Mouse (Mus musculus): ENCODE measurements around the gene Zcchc24. TPM values are rescaled to one million over a fixed set of nuclear protein-coding genes. Genes with fewer than 3 reads are reported as not detected.

Zcchc24 gene
- polyA plus RNA-seq, 1 experiment from 2014 or later: 19.3 TPM

GRCm38 (mm10) chr14:25741840-25742367 lies 26.9 kb downstream of the Zcchc24 start:
- no peaks in the 10 kb centered on the region for H3K27me3 ChIP-seq (replicated peaks; ENCODE audit: insufficient read depth, low read length)
- DNase-seq (ENCODE audit: low spot score): no peak
- H3K4me2 ChIP-seq (replicated peaks; ENCODE audit: low read depth, low read length): no peak overlapping the region
- peak; percentile 34 for TF ChIP-seq CTCF (IDR thresholded peaks at IDR 0.05)
- TF ChIP-seq EP300 (IDR thresholded peaks at IDR 0.05): no peak
- H3K9ac ChIP-seq (replicated peaks; ENCODE audit: low read depth): no peak overlapping the region
- H3K4me3 ChIP-seq (ENCODE audit: low read depth, low read length): no peak overlapping the region
- no peak for ATAC-seq
- peaks cover 11% of the 10 kb centered on the region; the same call in 1 of the 2 replicates for H3K4me1 ChIP-seq (ENCODE audit: insufficient read depth, low read depth, low read length)
- H3K27ac ChIP-seq (ENCODE audit: low read length): no peak overlapping the region
- H3K9me3 ChIP-seq (ENCODE audit: low read length): no peaks in the 10 kb centered on the region
- no peaks in the 10 kb centered on the region for H3K36me3 ChIP-seq (ENCODE audit: insufficient read depth, low read length)
- WGBS: 61% methylated on average over 5 of the region's 5 CpGs

GRCm38 (mm10) chr14:25741211-25741610 lies 27.6 kb downstream of the Zcchc24 start:
- no peak overlapping the region for H3K9ac ChIP-seq (replicated peaks; ENCODE audit: low read depth)
- no peaks in the 10 kb centered on the region for H3K36me3 ChIP-seq (ENCODE audit: insufficient read depth, low read length)
- ATAC-seq (no peak), DNase-seq (ENCODE audit: low spot score) (no peak)
- TF ChIP-seq CTCF (IDR thresholded peaks at IDR 0.05) (no peak), EP300 (IDR thresholded peaks at IDR 0.05) (no peak)
- no peak overlapping the region for H3K4me3 ChIP-seq (ENCODE audit: low read depth, low read length)
- H3K4me2 ChIP-seq (replicated peaks; ENCODE audit: low read depth, low read length): no peak overlapping the region
- no peak overlapping the region for H3K27ac ChIP-seq (ENCODE audit: low read length)
- WGBS: 70% methylated on average over 3 of the region's 3 CpGs
- peaks cover 18% of the 10 kb centered on the region; the same call in 1 of the 2 replicates for H3K4me1 ChIP-seq (ENCODE audit: insufficient read depth, low read depth, low read length)
- H3K27me3 ChIP-seq (replicated peaks; ENCODE audit: insufficient read depth, low read length): no peaks in the 10 kb centered on the region
- no peaks in the 10 kb centered on the region for H3K9me3 ChIP-seq (ENCODE audit: low read length)

GRCm38 (mm10) chr14:25739957-25740565 lies 28.8 kb downstream of the Zcchc24 start:
- Histone ChIP-seq H3K36me3 (ENCODE audit: insufficient read depth, low read length) (no peaks in the 10 kb centered on the region), H3K4me1 (ENCODE audit: insufficient read depth, low read depth, low read length) (peaks cover 27% of the 10 kb centered on the region; the same call in 1 of the 2 replicates), H3K27me3 (replicated peaks; ENCODE audit: insufficient read depth, low read length) (no peaks in the 10 kb centered on the region), H3K9ac (replicated peaks; ENCODE audit: low read depth) (no peak overlapping the region), H3K4me2 (replicated peaks; ENCODE audit: low read depth, low read length) (no peak overlapping the region), H3K9me3 (ENCODE audit: low read length) (no peaks in the 10 kb centered on the region), H3K27ac (ENCODE audit: low read length) (no peak overlapping the region), H3K4me3 (ENCODE audit: low read depth, low read length) (no peak overlapping the region)
- TF ChIP-seq EP300 (IDR thresholded peaks at IDR 0.05) (no peak), CTCF (IDR thresholded peaks at IDR 0.05) (0 out of 2 replicates have a peak, but pooled peaks have one; percentile 9)
- WGBS: 79% methylated on average over 4 of the region's 4 CpGs
- DNase-seq (ENCODE audit: low spot score) (no peak), ATAC-seq (no peak)

DNA sequence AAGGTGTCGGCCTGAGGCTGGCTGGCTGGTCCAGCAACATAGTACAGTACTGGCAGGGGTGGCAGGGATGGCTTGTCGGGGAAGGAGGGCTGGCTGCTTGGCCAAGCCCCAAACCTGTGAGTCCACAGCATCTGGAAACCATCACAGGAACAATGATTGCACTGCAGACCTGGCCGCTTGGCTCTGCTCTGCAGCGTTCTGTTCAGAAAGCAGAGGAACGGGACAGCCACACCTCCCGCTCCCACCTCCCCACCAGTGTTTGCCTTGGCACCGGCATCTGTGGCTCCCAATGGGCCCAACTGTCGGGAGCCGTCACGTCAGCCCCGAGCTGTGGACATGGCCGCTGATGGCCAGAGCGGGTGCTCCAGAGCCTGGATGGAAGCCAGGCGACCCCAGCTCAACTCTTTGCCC lies 30.2 kb downstream of the Zcchc24 start:
- WGBS: 32% methylated on average over 14 of the region's 14 CpGs
- TF ChIP-seq CTCF (IDR thresholded peaks at IDR 0.05): no peak
- TF ChIP-seq EP300 (IDR thresholded peaks at IDR 0.05): no peak
- ATAC-seq: peak; percentile 26
- no peaks in the 10 kb centered on the region for H3K27me3 ChIP-seq (replicated peaks; ENCODE audit: insufficient read depth, low read length)
- H3K4me1 ChIP-seq (ENCODE audit: insufficient read depth, low read depth, low read length): peaks cover 33% of the 10 kb centered on the region; the same call in 1 of the 2 replicates
- no peak overlapping the region for H3K9ac ChIP-seq (replicated peaks; ENCODE audit: low read depth)
- H3K36me3 ChIP-seq (ENCODE audit: insufficient read depth, low read length): no peaks in the 10 kb centered on the region
- H3K9me3 ChIP-seq (ENCODE audit: low read length): no peaks in the 10 kb centered on the region
- no peak overlapping the region for H3K4me2 ChIP-seq (replicated peaks; ENCODE audit: low read depth, low read length)
- peak; percentile 71 for DNase-seq (ENCODE audit: low spot score)
- H3K27ac ChIP-seq (ENCODE audit: low read length): no peak overlapping the region
- no peak overlapping the region for H3K4me3 ChIP-seq (ENCODE audit: low read depth, low read length)

DNA sequence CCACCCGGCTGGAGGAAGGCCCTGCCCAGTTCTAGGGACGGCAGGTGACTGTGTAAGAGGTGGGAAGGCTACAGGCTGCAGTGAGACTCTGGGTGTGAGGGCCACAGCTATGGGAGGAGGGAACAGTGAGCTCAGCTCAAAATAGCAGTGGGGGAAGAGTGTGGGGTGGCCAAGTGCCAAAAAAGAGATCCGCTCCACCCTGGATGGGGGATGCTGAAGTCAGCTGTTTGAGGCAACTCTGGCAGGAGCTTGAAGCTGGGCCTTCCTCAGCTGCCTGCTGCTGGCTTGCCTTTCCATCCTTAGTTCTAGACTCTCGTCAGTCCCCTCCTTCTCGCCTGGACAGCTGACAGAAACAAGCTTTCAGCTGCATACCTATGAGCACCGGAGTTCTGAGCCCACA lies 32.2 kb downstream of the Zcchc24 start:
- TF ChIP-seq CTCF (IDR thresholded peaks at IDR 0.05): no peak
- TF ChIP-seq EP300 (IDR thresholded peaks at IDR 0.05): no peak
- DNase-seq (ENCODE audit: low spot score) (peak; percentile 89), ATAC-seq (peak; percentile 78)
- H3K27me3 ChIP-seq (replicated peaks; ENCODE audit: insufficient read depth, low read length): no peaks in the 10 kb centered on the region
- H3K9me3 ChIP-seq (ENCODE audit: low read length): no peaks in the 10 kb centered on the region
- no peak overlapping the region for H3K9ac ChIP-seq (replicated peaks; ENCODE audit: low read depth)
- H3K4me3 ChIP-seq (ENCODE audit: low read depth, low read length): no peak overlapping the region
- H3K4me1 ChIP-seq (ENCODE audit: insufficient read depth, low read depth, low read length): peaks cover 33% of the 10 kb centered on the region; the same call in 1 of the 2 replicates
- WGBS: 15% methylated on average over 6 of the region's 6 CpGs
- no peak overlapping the region for H3K4me2 ChIP-seq (replicated peaks; ENCODE audit: low read depth, low read length)
- no peaks in the 10 kb centered on the region for H3K36me3 ChIP-seq (ENCODE audit: insufficient read depth, low read length)
- H3K27ac ChIP-seq (ENCODE audit: low read length): peak overlapping the region; percentile 38; the same call in 1 of the 2 replicates

DNA sequence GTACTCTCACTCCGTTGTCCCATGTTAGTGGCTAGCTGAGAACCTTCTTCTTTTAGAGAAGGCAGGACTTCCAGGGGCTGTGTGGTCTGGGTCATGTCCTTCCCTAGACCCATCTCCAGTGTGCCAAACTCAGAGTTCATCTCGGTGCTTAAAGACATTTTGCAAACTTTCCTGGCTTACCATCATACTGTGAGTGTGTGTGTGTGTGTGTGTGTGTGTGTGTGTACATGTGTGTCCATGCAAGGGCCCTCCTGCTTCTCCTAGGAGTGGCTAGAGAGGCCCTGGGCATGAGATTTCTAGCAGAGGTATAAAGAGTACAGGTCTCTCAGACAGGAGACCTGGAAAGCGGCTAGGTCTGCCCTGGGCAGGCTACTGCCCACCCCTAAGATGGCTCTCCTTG lies 32.7 kb downstream of the Zcchc24 start:
- no peak overlapping the region for H3K4me3 ChIP-seq (ENCODE audit: low read depth, low read length)
- peak overlapping the region; percentile 38 for H3K27ac ChIP-seq (ENCODE audit: low read length)
- no peaks in the 10 kb centered on the region for H3K36me3 ChIP-seq (ENCODE audit: insufficient read depth, low read length)
- 50% methylated on average over 3 of the region's 3 CpGs for WGBS
- ATAC-seq: peak; percentile 14; the same call in 1 of the 2 replicates
- H3K9ac ChIP-seq (replicated peaks; ENCODE audit: low read depth): no peak overlapping the region
- no peaks in the 10 kb centered on the region for H3K9me3 ChIP-seq (ENCODE audit: low read length)
- H3K4me1 ChIP-seq (ENCODE audit: insufficient read depth, low read depth, low read length): peaks cover 33% of the 10 kb centered on the region; the same call in 1 of the 2 replicates
- no peak for DNase-seq (ENCODE audit: low spot score)
- H3K4me2 ChIP-seq (replicated peaks; ENCODE audit: low read depth, low read length): no peak overlapping the region
- H3K27me3 ChIP-seq (replicated peaks; ENCODE audit: insufficient read depth, low read length): no peaks in the 10 kb centered on the region
- TF ChIP-seq CTCF (IDR thresholded peaks at IDR 0.05): no peak
- no peak for TF ChIP-seq EP300 (IDR thresholded peaks at IDR 0.05)

All from lung, postnatal 0 days (tissue).